Mouse (Mus musculus) hindlimb bud, embryonic 11.5 days (tissue): ENCODE measurements at regions not wholly inside any gene's neighbourhood (a gene's known extent, or its start where the extent isn't known, plus 50 kb on each side); places are given as distances from the start of the nearest gene placed in this dataset.
"Not testable (repeated sequence)": the region's sequence is repeated elsewhere in the genome, so short reads cannot be mapped to it uniquely, and the experiment has no call there.

ENCODE experiments used
- DNase-seq: peaks from one replicate; pipeline ENCODE4 v3.0.0-alpha.2; 2012; ENCODE audit warnings: low read depth, low spot score; ENCODE audit errors: extremely low spot score

DNA sequence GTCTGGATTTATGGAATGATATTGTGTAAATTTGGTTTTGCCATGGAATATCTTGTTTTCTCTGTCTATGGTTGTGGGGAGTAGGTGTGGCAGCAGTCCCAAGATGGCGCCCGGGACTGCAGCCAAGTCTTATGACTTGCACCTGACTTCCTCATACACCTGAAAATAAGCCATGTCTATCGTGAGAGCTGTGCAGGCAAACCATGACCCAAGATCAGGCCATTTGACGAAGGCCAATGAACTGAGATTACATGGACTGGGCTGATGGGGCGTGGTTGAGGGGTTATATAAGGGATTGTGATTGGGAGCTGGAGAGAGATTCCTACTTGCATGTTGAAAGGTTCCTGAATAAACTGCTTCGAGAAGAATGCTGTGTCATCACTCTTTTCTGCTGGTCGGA, 139.5 kb downstream of the Slc6a15 start:
- not testable (repeated sequence) for DNase-seq

DNA sequence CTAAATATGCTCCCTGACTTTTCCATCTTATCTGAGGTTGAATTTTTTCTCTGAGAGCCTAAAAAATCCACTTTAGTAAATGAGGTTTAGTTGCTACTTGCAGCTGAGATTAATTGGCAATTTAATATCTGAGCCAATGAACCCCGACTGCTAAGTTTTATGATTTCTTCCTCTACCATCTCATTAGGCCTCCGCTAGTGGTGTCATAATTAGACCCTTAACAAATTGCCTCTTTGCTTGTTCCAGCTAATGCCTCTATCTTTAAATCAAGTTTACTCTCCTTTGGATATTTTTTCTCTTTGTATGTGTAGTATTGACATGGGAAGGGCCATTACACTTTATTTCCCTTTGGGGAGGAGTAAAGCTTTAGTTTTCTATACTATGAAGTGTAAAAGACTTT, 176.9 kb downstream of the Slc6a15 start:
- DNase-seq, result peak; percentile 18

DNA sequence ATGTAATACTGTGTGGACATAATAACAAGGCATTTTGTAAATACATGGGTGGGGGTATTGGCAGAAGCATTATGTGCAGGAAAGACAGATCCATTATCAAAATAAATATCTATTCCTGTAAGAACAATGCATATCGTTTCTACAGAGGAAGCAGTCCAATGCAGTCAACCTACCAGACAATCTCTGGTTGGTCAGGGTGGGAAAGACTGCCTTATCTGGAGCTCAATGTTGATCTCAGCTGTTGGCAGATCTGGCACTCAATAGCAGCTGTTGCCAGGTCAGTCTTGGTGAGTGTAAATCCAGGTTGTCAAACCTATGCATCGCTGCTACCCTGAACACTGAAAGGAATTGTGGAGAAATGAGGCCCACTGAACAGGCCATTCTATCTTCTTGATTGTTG, 181.9 kb downstream of the Slc6a15 start:
- no peak for DNase-seq

DNA sequence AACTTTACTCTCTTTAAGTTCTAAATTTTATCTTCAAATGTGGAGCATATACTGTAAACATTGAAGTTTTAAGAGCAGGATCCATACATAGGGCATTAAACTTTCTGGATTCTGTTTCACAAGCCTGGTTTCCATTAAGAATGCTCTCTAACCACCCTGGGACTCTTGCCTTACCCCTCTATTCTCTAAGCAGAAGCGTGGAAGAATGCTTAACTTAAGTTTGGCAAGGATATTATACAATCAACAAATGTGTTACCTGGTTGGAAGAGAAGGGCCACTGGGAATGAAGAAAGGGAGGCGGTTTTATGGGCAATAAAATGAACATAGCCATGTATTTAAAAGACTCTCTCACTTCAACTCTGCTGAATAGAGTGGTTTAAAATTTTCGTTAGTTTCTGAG, 217.5 kb downstream of the Slc6a15 start:
- DNase-seq, result no peak

DNA sequence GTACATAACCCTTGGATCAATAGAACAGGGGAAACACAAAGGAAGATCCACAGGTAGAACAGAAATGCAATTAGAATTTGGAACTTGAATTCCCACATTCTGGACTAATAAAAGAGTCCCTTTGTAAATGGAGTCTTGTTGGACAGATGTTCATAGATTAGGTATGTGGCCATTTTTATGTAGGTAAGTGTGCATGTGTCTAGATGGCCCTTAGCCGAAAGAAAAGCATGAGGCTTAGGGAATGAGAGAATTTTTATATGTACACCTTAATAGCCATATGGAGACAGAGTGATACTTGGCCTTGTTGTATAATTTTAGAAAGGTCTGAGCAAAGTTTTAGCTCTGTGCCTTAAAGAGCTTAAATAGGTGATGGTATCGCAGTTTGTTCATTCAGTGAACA, 217.9 kb downstream of the Slc6a15 start:
- no peak for DNase-seq

DNA sequence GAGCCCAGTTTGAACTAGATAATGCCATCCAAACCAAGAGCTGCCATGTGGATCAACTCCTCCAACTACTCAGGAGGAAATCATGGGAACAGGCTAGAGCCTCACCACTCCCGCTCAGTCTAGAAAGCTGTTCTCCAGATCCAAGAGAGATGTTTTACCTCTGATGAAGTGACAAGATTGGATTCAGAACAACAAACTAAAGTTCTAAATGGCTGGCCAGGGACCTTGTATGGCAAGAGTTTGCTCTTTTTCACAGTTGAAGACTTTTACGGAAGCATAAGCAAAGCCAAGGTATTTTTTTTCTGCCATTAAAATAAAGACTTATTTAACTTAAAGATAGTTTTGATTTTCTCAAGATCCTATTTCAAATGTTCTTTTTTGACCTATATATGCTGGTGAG, 224.4 kb downstream of the Slc6a15 start:
- DNase-seq, result no peak

DNA sequence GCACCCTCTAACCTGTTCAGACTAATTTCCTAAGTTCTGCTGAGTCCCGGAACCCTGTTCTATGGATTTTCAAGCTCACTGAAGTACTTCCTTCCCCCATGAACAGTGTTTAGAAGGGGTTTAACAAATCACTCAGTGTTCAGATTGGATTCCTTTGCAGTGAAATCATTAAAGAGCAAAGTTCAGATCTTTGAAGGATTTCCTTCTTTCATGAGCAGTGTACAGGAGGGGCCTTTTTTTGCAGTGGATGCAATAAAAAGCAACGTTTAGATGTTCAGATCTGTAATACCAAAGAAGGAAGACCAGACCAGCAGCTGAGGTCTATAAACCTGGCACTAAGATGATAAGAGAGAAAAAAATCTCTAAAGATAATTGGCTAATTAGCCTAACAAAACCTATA, 273.6 kb downstream of the Slc6a15 start:
- no peak for DNase-seq

DNA sequence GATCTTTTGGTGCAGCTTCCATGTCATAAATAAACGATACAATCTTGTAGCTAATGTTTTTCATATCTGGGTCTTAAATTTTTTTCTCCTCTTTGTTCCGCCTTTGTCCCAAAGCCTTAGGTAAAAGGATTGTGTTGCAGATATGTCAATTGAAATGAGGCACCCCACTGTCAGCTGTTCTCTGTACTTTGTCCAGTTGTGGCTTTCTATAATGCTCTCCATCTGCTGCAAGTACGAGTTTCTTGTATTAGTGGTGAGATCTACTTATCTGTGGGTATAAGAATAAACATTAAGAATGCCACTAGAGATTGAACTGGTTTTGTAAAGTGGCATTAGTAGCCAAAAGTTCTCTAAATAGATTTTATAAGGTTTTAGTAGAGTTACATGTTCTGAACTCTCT, 282.3 kb downstream of the Slc6a15 start:
- DNase-seq, result no peak

DNA sequence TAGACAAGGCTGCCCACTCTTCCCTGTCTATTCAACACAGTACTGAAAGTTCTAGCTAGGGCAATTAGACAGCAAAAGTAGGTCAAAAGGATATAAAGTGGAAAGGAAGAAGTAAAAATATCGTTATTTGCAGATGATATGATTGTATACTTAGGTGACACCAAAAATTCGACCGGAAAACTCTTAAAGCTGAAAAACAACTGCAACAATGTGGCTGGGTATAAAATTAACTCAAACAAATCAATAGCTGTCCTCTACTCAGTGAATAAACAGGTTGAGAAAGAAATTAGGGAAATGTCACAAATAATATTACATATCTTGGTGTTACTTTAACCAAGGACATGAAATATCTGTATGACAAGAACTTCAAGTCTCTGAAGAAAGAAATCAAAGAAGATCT, 305.5 kb downstream of the Slc6a15 start:
- DNase-seq, result no peak

DNA sequence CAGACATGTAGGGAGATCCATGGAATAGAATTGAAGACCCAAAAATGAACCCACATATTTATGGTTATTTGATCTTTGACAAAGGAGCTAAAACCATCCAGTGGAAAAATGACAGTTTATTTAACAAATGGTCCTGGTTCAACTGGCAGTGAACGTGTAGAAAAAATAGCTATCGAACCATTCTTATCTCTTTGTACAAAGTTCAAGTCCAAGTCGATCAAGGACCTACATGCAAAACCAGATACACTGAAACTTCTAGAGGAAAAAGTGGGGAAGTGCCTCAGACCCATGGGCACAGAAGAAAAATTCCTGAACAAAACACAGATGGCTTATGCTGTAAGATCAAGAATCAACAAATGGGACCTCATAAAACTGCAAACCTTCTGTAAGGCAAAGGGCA, 306.2 kb downstream of the Slc6a15 start:
- no peak for DNase-seq

DNA sequence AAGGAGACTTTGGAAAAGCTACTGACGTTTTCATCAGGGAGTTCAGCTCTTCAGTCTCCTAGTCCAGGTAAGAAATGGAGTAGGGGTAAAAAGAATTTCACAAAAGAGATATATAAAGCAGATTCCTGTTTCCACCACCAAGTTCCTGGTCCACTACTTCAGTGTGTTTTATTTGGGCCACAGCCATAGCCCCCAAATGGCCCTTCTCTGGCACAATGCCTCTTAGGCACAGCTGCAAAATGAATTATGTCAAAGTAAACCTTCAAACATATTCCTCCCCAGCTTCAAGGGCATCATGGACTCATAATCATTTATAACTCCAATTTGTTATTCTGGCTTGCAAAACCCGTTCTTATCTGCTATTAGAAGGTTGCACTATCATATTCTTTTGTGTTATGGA, 325.1 kb downstream of the Slc6a15 start:
- no peak for DNase-seq

DNA sequence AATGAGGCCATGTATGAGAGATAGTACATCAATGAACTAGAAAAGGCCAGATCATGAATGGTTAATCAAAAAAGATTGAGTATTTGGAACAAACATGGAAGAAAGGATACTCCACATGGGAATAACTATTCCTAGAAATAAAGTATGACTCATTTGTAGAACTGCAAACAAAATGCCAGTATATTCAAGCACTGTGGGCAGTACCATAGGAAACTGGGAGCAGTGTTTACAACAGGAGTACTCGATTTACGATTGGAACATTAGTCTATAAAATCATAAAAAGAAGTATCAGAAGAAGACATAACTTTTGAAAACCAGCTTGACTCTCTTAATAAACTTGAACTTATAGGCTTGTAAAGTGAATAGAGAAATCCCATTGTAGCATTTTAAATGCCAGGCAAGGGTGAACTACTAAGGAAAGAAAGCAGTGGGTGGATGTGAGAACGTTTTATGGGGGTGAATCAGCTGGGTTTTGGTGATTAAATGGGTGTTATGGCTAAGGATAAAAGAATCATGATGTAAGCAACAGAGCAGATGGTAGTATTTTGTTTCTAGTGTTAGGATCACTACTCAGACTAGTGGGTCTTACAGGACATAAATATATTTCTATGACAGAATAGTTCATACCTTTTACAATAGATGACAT, 347.6 kb downstream of the Slc6a15 start:
- DNase-seq, result no peak

DNA sequence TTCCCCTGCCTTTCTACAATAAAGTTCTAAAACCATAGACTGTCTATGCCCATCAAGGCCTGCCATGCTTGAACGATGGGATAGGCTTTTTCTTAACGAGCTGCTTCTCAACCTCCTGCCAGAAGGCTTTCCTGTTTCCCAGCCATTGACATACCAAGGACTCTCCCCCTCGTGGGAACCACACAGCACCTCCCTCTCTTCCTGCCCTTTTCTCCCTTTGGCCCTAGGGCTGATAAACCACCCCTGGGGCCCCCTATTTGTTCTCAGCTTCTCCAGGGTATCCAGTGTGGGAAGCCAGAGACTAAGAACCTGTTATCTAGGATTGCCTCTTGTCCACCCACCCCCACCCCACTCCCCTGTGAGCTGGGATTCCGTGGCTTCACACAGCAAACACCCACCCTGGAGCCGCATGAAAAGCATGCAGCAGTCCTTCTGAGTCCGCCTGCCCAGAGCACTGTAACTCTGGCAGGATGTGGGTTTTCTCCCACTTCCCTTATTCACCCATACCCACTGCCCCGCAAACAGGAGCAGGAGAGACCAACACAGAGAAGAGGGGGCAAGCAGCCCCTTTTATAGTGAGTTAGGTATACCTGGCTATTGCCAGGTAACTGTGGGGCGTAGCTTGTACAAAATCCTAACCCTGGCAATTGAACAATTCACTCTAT, 351.5 kb downstream of the Slc6a15 start:
- DNase-seq, result no peak

DNA sequence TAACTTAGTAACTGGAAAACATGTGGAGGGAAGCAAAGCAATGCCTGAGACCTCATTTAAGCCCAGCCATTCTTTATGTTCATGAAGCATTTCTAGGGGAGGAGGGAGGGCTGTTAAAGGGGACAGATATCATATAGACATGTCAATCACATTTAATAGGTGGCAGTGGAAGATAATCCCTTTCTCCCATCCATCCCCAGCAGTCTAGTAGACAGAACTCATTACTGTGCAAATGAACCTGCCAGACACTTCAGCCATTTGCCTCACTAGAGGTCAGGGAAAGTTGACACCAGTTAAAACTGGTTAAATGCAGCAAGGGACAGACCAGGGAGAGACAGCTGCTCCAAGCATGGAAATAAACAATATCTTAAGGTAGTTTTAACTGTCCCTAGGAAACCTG, 359.1 kb downstream of the Slc6a15 start:
- DNase-seq, result peak; percentile 26

DNA sequence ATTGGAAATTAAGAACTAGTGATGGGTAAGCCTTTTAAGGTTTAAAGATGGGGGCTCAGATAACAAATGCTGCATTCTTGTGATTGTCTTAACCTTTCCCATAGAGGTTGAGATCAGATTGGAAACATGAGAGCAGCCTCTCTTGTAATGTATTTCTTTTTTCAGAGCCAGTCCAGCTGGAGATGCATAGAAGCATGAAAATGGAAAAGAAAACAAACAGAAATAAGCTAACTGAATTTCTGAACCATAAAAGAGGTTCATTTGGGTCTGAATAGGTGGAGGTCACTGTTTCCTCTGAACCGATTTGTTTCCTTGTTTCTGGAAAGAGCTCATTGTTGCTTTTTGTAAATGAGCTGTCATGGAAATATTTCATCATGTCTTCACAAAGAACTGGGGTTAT, 363.9 kb downstream of the Slc6a15 start:
- DNase-seq, result no peak

DNA sequence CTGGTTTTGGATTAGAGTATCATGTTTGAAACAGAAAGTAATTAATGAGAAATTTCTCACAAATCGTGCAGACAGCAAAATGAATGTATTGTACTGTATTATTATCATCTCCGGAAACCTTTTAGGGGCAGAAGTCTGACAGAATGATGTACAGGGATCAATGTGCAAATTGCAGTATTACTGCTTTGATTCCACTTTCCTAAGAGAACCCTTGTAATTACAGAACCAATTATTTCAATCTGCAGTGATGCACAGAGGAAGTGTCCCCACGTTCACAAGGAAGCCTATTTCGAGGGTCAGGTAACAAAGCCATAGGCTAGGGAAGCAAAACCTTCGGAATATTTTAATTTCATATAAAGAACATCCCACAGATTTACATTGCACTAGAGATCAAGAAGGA, 364.4 kb downstream of the Slc6a15 start:
- no peak for DNase-seq

DNA sequence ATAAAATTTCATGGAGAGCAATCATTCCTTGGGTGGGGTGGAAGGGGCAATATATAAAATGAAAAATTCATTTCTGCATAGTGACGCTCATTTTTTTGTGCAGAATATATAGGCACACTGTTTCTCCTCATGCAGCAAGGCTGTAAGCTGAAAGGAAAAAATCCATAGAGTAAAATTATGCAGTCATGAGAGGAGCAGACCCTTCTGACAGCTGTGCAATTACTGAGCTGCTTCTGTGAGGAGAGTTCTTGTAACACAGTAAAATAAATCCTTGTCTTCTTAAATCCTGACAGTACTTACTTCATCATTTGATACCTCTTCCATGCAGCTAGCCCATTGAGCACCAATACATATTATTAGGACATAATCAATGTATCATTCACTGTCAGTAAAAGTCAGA, 362.7 kb upstream of the Gm21293 start:
- no peak for DNase-seq

DNA sequence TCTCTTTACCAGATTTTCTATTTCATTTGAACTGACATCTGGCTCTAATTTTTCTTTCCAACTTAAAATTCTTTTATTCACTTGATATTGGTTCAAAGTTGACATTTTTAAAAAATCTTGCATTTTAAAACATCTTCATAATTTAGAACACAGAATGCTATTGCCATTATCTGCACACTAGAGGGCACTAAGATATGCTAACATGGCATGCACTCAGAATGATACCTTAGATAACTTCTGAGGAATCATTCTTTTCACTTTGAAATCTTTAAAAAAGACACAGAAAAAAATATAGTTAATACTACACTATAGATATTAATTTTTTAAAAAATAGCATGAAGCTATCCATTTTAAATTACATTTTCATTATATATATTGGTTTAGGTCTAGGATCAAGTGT, 357.9 kb upstream of the Gm21293 start:
- DNase-seq, result no peak

DNA sequence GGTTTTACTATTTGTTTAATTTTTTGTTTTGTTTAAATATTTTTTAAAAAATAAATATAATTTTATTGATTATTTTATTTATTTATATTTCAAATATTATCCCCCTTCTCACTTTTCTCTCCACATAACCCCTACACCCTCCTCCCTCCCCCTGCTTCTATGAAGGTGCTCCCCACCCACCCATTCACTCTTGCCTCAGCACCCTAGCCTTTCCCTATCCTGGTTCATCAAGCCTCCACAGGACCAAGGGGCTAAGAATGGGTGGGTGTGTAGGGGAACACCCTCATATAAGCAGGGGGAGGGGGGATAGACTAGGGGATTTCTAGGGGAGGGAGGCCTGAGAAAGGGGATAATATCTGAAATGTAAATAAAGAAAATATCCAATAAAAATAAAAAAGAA, 313.7 kb upstream of the Gm21293 start:
- no peak for DNase-seq

DNA sequence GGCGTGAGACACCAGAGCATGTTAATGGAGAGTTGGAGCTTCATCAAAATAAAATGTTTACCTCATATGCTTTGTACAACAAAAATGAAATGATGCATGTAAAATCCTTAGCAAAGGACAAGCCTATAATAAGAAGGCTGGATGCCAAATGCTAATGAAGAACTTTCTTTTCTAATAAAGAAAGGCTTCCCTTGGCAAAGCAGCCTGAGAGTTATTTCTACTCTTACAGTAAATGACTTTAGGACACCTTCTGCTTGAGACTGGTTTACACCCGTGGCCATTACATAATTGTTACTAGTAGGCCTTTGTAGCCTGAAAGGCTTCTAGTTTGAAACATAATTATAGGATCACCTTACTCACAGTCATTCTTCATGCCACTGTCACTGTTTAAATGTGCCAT, 310.7 kb upstream of the Gm21293 start:
- no peak for DNase-seq

DNA sequence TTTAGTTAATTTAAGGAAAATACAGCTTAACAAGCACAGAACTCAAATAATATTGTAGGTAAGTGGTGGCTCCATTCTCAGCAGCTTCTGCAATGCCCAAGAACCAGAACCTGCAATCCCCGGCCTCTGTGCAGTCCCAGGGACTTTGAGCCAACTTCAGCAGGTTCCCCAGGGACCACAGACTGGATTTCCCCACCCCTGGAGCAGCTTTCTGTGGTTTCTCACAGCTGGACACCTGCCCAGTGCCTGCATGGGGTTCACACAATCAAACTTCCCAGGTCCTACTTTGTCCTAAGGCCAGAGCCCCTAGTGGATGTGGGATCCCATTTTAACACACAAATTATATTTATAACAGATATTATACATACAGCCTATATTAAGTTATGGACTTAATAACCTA, 287.6 kb upstream of the Gm21293 start:
- no peak for DNase-seq

DNA sequence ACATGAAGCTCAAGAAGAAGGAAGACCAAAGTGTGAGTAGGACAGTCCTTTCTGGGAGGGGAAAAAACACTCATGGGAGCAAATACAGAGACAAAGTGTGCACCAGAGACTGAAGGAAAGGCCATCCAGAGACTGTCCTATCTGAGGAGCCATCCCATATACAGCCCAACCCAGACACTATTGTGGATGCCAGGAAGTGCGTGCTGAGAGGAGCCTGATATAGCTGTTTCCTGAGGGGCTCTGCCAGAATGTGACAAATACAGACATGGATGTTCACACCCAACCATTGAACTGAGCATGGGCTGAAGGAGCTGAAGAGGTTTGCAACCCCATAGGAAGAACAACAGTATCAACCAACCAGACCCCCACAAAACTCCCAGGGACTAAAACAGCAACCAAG, 281.9 kb upstream of the Gm21293 start:
- DNase-seq, result no peak

DNA sequence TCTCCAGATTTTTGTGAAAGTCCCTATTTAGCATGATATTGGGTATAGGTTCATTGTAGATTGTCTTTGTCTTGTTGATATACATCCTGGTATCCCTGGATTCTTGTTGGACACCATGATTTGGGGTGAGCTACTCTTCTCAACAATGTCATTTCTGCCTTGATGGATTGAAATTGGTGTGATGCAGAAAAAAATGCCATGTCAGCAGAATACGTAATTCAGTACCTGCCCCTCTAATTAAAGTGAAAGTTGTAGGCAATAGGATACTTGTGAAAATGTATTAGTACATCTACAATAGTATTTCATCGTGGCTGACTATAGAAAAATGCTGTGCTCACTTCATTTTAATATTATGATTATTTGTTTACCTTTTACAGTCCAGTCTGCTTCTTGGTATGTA, 280.7 kb upstream of the Gm21293 start:
- DNase-seq, result no peak
